Mouse (Mus musculus) bone marrow, adult 2 months (tissue): ENCODE data around the gene Rgma. TPM values are rescaled to one million over a fixed set of nuclear protein-coding genes. Genes with fewer than 3 reads are reported as not detected.

ENCODE experiments used
- H3K27ac ChIP-seq: fragments of 200-500 bp; 2 replicates; pipeline ENCODE4 v1.5.1; 2012; ENCODE audit warnings: low read depth, mild to moderate bottlenecking, control low read depth, inconsistent platforms, low read length; ENCODE audit not compliant: control insufficient read depth, poor library complexity, insufficient read depth
- H3K4me1 ChIP-seq: fragments of 200-500 bp; 2 replicates; pipeline ENCODE4 v1.6.1; 2011; ENCODE audit warnings: low read length; ENCODE audit not compliant: control insufficient read depth, insufficient read depth
- H3K4me3 ChIP-seq: fragments of 200-500 bp; replicated peaks from 2 replicates; pipeline ENCODE3; 2011; ENCODE audit warnings: mild to moderate bottlenecking, low read depth, low read length, control low read depth; ENCODE audit not compliant: control insufficient read depth
- CTCF ChIP-seq: fragments of 200-500 bp; IDR thresholded peaks from 2 replicates; pipeline ENCODE4 v1.5.1; 2011; ENCODE audit warnings: low read length, control low read depth; ENCODE audit not compliant: control insufficient read depth, insufficient read depth
- POLR2A ChIP-seq: fragments of 200-500 bp; IDR thresholded peaks from 2 replicates; pipeline ENCODE4 v1.6.1; 2011; ENCODE audit warnings: low read depth, mild to moderate bottlenecking, control low read depth, low read length, borderline replicate concordance; ENCODE audit not compliant: control insufficient read depth
- WGBS: fragments of 180-500 bp; shearing (Covaris S2); methylation state at CpG from one replicate; pipeline ENCODE4 v1.1.7; 2018; 5-methylcytosine and 5-hydroxymethylcytosine counted together
- polyA plus RNA-seq: library from polyadenylated mRNA; stranded (reverse); fragments of >200 nt; gene quantifications from 2 replicates; pipeline ENCODE4 v1.2.4, GENCODE M21; 2011; ENCODE audit warnings: low replicate concordance; ENCODE audit not compliant: missing spikeins, insufficient read depth, insufficient read length

Rgma gene
- polyA plus RNA-seq, 1 experiment, result 1.1 TPM

- no peak for TF ChIP-seq CTCF
- TF ChIP-seq POLR2A, result no peak
- Histone ChIP-seq H3K4me3 (no peak overlapping the region), H3K27ac (no peak overlapping the region), H3K4me1 (no peaks in the 10 kb centered on the region)
- 92% methylated on average over 5 of the region's 5 CpGs for WGBS
Measured at GRCm38 (mm10) chr7:73420827-73421226, 45.5 kb downstream of the Rgma start.

- WGBS, result 63% methylated on average over 9 of the region's 9 CpGs
- H3K27ac ChIP-seq, result no peak overlapping the region
- H3K4me1 ChIP-seq, result no peaks in the 10 kb centered on the region
- TF ChIP-seq POLR2A (no peak), CTCF (no peak)
- H3K4me3 ChIP-seq, result no peak overlapping the region
Measured at GRCm38 (mm10) chr7:73421278-73422015, 46.1 kb downstream of the Rgma start.

- 33% methylated on average over 12 of the region's 12 CpGs for WGBS
- no peak overlapping the region for H3K27ac ChIP-seq
- TF ChIP-seq CTCF (peak; percentile 91), POLR2A (no peak)
- H3K4me3 ChIP-seq, result no peak overlapping the region
- no peaks in the 10 kb centered on the region for H3K4me1 ChIP-seq
Measured at GRCm38 (mm10) chr7:73422223-73423113, 47.2 kb downstream of the Rgma start.

- H3K4me3 ChIP-seq, result no peak overlapping the region
- TF ChIP-seq POLR2A, result no peak
- no peak for TF ChIP-seq CTCF
- WGBS, result 79% methylated on average over 13 of the region's 13 CpGs
- H3K4me1 ChIP-seq, result no peaks in the 10 kb centered on the region
- H3K27ac ChIP-seq, result no peak overlapping the region
Measured at GRCm38 (mm10) chr7:73423236-73423635, 47.9 kb downstream of the Rgma start.

- H3K4me1 ChIP-seq, result no peaks in the 10 kb centered on the region
- 77% methylated on average over 3 of the region's 3 CpGs for WGBS
- no peak overlapping the region for H3K27ac ChIP-seq
- no peak overlapping the region for H3K4me3 ChIP-seq
- TF ChIP-seq POLR2A (no peak), CTCF (no peak)
Measured at GRCm38 (mm10) chr7:73424243-73424642, 48.9 kb downstream of the Rgma start.

- Histone ChIP-seq H3K4me3 (no peak overlapping the region), H3K27ac (no peak overlapping the region), H3K4me1 (no peaks in the 10 kb centered on the region)
- WGBS, result 66% methylated on average over 3 of the region's 3 CpGs
- TF ChIP-seq POLR2A (no peak), CTCF (no peak)
Measured at GRCm38 (mm10) chr7:73424705-73425104, 49.4 kb downstream of the Rgma start.

- TF ChIP-seq POLR2A (no peak), CTCF (no peak)
- H3K27ac ChIP-seq, result no peak overlapping the region
- no peak overlapping the region for H3K4me3 ChIP-seq
- 91% methylated on average over 7 of the region's 7 CpGs for WGBS
- H3K4me1 ChIP-seq, result no peaks in the 10 kb centered on the region
Measured at GRCm38 (mm10) chr7:73425451-73425850, 50.1 kb downstream of the Rgma start.

GRCm38 (mm10) chr7:73426235-73426634, 50.9 kb downstream of the Rgma start:
- H3K27ac ChIP-seq, result no peak overlapping the region
- H3K4me3 ChIP-seq, result no peak overlapping the region
- H3K4me1 ChIP-seq, result no peaks in the 10 kb centered on the region
- 79% methylated on average over 3 of the region's 3 CpGs for WGBS
- TF ChIP-seq CTCF (no peak), POLR2A (no peak)
